Mouse (Mus musculus): ENCODE data around the gene Pcx. TPM values are rescaled to one million over a fixed set of nuclear protein-coding genes. Genes with fewer than 3 reads are reported as not detected.

The Pcx gene
- polyA plus RNA-seq, 1 experiment from 2014 or later: 18.5 TPM

DNA sequence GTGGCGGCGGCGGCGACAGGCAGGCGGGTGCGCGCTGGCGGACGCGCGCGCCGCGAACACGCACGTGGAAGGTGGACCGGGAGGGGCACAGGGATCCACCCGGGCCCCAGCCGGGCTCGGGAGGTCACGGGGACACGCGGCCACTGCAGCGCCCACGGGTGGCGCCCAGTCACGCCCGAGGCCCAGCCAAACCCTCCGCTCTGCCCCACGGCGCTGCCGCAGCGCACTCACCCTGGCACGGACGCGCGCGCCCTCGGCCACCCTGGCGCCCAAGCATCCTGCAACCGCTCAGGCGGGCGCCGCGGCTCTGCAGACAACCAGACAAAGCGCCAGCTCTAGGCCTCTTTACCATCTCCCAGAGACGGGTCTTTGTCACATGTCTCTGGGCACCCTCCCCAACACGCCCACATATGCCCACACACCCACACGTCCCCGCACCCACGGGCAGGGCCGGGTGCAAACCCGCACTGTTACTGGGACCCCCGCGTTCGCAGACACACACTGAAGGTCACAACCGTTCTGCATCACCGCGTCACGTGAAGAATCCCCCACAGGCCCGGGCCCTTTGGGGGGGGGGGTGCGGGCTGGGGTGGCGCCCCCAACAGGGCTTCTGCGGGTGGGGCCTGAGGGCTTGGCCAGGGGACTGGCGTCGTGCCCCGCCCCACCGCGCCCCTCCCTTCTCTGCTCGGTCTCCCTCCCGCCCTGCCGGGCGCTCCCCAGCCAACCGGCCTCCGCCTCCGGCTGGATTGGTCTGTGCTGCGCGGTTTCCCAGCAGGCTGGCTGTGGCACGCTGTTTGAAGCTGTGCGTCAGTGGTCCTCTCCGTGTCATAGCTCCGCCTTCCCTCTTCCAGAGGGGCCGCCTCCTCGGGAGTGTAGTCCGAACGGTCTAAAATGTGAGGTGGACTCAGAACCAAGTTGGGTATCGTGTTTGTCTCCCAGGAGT, 105.2 kb downstream of the Pcx start, which contains the start of gene Lrfn4:
Gene Lrfn4 (minus strand): TSS at position 517 of the 943 bp plus-strand sequence.
- no peaks in the 10 kb centered on the region for H3K9me3 ChIP-seq
- ATAC-seq (ENCODE audit: borderline replicate concordance, extremely low read depth, low FRiP score, low TSS enrichment): peak; percentile 94
- H3K27ac ChIP-seq: peak within 1 kb of the TSS; percentile 93
- peak within 1 kb of the TSS; percentile 94 for H3K9ac ChIP-seq
- peaks cover 20% of the 10 kb centered on the region for H3K36me3 ChIP-seq
- H3K4me2 ChIP-seq: peak within 1 kb of the TSS; percentile 87
- H3K4me3 ChIP-seq: peak within 1 kb of the TSS; percentile 94
- peaks cover 29% of the 10 kb centered on the region for H3K4me1 ChIP-seq
- no peaks in the 10 kb centered on the region for H3K27me3 ChIP-seq
- WGBS: under 1% methylated on average over 75 of the region's 87 CpGs

GRCm38 (mm10) chr19:4616546-4616945, 106.3 kb downstream of the Pcx start:
- Histone ChIP-seq H3K4me1 (peaks cover 29% of the 10 kb centered on the region), H3K27me3 (no peaks in the 10 kb centered on the region), H3K9me3 (no peaks in the 10 kb centered on the region), H3K27ac (peak overlapping the region; percentile 93; the same call in 1 of the 2 replicates), H3K36me3 (peaks cover 20% of the 10 kb centered on the region), H3K4me3 (peak overlapping the region; percentile 94; the same call in 1 of the 2 replicates), H3K4me2 (peak overlapping the region; percentile 87; the same call in 1 of the 2 replicates), H3K9ac (0 out of 2 replicates have a peak overlapping the region, but pooled peaks have one; percentile 94)
- no peak for ATAC-seq (ENCODE audit: borderline replicate concordance, extremely low read depth, low FRiP score, low TSS enrichment)
- 20% methylated on average over 4 of the region's 4 CpGs for WGBS

- Histone ChIP-seq H3K9me3 (no peaks in the 10 kb centered on the region), H3K36me3 (peaks cover 19% of the 10 kb centered on the region; the same call in 1 of the 2 replicates), H3K9ac (no peak overlapping the region), H3K4me1 (peaks cover 26% of the 10 kb centered on the region), H3K27ac (no peak overlapping the region), H3K4me2 (no peak overlapping the region), H3K27me3 (no peaks in the 10 kb centered on the region), H3K4me3 (no peak overlapping the region)
- WGBS: 30% methylated on average over 18 of the region's 18 CpGs
- no peak for ATAC-seq (ENCODE audit: borderline replicate concordance, extremely low read depth, low FRiP score, low TSS enrichment)
These were observed 107.9 kb downstream of the Pcx start for GRCm38 (mm10) chr19:4618183-4618582.

DNA sequence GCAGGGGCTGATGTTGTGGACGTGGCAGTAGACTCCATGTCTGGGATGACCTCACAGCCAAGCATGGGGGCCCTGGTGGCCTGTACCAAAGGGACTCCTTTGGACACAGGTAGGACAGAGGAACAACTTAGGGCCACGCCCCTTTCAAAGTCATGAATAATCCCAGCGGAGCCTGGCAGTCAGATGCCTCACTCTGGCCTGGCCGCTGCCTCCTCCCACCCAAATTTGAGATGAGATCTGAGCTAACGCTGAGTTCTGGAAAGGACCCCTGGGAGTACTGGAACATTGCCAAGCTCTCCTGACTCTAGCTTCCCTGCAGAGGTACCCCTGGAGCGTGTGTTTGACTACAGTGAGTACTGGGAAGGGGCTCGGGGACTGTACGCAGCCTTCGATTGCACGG, 109.2 kb downstream of the Pcx start:
- Histone ChIP-seq H3K9me3 (no peaks in the 10 kb centered on the region), H3K27ac (no peak overlapping the region), H3K4me1 (peaks cover 15% of the 10 kb centered on the region), H3K4me3 (no peak overlapping the region), H3K36me3 (peaks cover 24% of the 10 kb centered on the region; the same call in 1 of the 2 replicates), H3K4me2 (no peak overlapping the region), H3K27me3 (no peaks in the 10 kb centered on the region), H3K9ac (no peak overlapping the region)
- 72% methylated on average over 10 of the region's 10 CpGs for WGBS
- ATAC-seq (ENCODE audit: borderline replicate concordance, extremely low read depth, low FRiP score, low TSS enrichment): no peak

DNA sequence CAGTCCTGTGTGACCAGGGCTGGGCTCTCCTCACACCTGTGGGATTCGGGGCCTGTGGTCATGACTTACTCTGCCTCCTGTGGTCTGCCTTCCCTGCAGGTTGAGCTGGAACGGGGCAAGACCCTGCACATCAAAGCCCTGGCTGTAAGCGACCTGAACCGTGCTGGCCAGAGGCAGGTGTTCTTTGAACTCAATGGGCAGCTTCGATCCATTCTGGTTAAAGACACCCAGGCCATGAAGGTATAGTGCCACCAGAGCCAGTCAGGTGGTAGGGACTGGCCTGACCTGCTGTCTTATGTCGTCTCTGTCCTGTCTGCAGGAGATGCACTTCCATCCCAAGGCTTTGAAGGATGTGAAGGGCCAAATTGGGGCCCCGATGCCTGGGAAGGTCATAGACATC, 110.4 kb downstream of the Pcx start:
- no peak for ATAC-seq (ENCODE audit: borderline replicate concordance, extremely low read depth, low FRiP score, low TSS enrichment)
- WGBS: 79% methylated on average over 7 of the region's 7 CpGs
- no peak overlapping the region for H3K27ac ChIP-seq
- no peaks in the 10 kb centered on the region for H3K9me3 ChIP-seq
- H3K4me2 ChIP-seq: no peak overlapping the region
- peaks cover 24% of the 10 kb centered on the region; the same call in 1 of the 2 replicates for H3K36me3 ChIP-seq
- H3K4me3 ChIP-seq: no peak overlapping the region
- no peaks in the 10 kb centered on the region for H3K27me3 ChIP-seq
- no peak overlapping the region for H3K9ac ChIP-seq
- peaks cover 17% of the 10 kb centered on the region for H3K4me1 ChIP-seq

- Histone ChIP-seq H3K36me3 (peaks cover 24% of the 10 kb centered on the region; the same call in 1 of the 2 replicates), H3K4me1 (peaks cover 15% of the 10 kb centered on the region), H3K9me3 (no peaks in the 10 kb centered on the region), H3K4me2 (no peak overlapping the region), H3K9ac (no peak overlapping the region), H3K4me3 (no peak overlapping the region), H3K27ac (no peak overlapping the region), H3K27me3 (no peaks in the 10 kb centered on the region)
- WGBS: 88% methylated on average over 5 of the region's 5 CpGs
- ATAC-seq (ENCODE audit: borderline replicate concordance, extremely low read depth, low FRiP score, low TSS enrichment): no peak
These were observed 112.5 kb downstream of the Pcx start for GRCm38 (mm10) chr19:4622780-4623179.

DNA sequence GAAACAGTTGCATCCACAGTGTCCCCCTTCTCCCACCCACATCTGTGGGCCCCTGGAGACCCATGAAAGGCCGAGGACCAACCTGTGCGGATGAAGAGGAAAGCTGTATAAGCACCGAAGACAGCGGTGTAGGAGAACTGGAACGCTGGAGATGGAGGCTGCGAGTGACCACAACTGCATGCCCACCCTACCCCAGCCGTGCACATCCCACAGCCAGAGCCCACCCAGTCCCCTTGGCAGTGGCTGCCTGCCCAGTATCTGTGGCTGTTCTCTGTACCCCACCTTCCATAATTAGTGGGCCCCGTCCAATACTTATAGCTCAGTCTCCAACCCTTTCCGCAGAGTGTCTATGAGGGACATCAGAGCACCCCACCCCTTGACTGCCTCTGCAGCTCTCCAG, 113.1 kb downstream of the Pcx start:
- Histone ChIP-seq H3K27ac (no peak overlapping the region), H3K9me3 (no peaks in the 10 kb centered on the region), H3K4me1 (peaks cover 17% of the 10 kb centered on the region), H3K4me2 (no peak overlapping the region), H3K36me3 (peaks cover 24% of the 10 kb centered on the region; the same call in 1 of the 2 replicates), H3K9ac (no peak overlapping the region), H3K4me3 (no peak overlapping the region), H3K27me3 (no peaks in the 10 kb centered on the region)
- 93% methylated on average over 9 of the region's 9 CpGs for WGBS
- ATAC-seq (ENCODE audit: borderline replicate concordance, extremely low read depth, low FRiP score, low TSS enrichment): no peak

- WGBS: 89% methylated on average over 12 of the region's 12 CpGs
- Histone ChIP-seq H3K9me3 (no peaks in the 10 kb centered on the region), H3K4me1 (peaks cover 20% of the 10 kb centered on the region), H3K9ac (no peak overlapping the region), H3K4me2 (no peak overlapping the region; the same call in 1 of the 2 replicates), H3K36me3 (peaks cover 24% of the 10 kb centered on the region; the same call in 1 of the 2 replicates), H3K27ac (no peak overlapping the region), H3K4me3 (no peak overlapping the region), H3K27me3 (no peaks in the 10 kb centered on the region)
- no peak for ATAC-seq (ENCODE audit: borderline replicate concordance, extremely low read depth, low FRiP score, low TSS enrichment)
These were observed 113.7 kb downstream of the Pcx start for GRCm38 (mm10) chr19:4624006-4624405.

DNA sequence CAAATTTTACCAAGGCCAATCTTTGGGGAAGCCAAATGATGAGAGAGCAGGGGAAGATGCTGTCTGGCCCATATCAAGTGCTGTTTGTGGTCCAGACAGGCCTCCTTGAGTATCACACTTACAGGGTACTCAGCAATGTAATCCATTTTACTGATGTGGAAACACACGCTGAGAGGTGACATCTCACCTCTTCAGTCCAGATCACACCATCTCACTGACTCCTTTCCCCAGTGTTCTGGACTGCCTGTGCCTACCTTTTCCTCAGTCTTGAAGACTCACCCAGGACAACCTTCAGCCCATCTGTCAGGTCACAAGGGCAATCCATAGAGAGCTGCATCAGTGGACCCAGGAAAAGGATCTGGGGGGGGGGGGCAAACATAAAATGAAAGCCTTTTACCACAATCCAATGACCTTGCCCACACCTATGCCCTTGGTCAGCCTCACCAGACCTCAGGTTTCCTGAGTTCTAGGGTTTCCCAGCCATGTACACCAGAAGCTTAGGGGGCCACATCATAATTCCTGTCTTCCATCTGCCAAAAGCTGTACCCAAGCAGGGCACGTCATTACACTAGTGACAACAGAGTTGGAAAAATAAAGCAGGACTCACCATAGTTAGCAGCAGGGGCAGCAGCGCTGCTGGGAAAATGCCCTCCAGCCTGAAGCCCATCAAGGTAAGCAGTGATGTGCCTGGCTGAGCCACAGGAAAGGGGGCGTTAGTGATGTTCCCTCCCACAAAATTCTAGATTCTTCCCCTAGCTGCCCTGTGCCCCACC, 114.3 kb downstream of the Pcx start:
- Histone ChIP-seq H3K27ac (peak overlapping the region; percentile 87; the same call in 1 of the 2 replicates), H3K9me3 (no peaks in the 10 kb centered on the region), H3K27me3 (no peaks in the 10 kb centered on the region), H3K4me1 (peaks cover 20% of the 10 kb centered on the region), H3K36me3 (peaks cover 24% of the 10 kb centered on the region; the same call in 1 of the 2 replicates), H3K9ac (peak overlapping the region; percentile 94), H3K4me2 (peak overlapping the region; percentile 85), H3K4me3 (peak overlapping the region; percentile 75)
- WGBS: 21% methylated on average over 4 of the region's 4 CpGs
- no peak; the same call in 1 of the 2 replicates for ATAC-seq (ENCODE audit: borderline replicate concordance, extremely low read depth, low FRiP score, low TSS enrichment)

GRCm38 (mm10) chr19:4625179-4625828, 115.0 kb downstream of the Pcx start, which contains the start of gene Rce1:
TSS of gene Rce1 (minus strand) at chr19:4625641.
- ATAC-seq (ENCODE audit: borderline replicate concordance, extremely low read depth, low FRiP score, low TSS enrichment): peak; percentile 92
- peak within 1 kb of the TSS; percentile 94 for H3K9ac ChIP-seq
- WGBS: under 1% methylated on average over 64 of the region's 64 CpGs

More at GRCm38 (mm10) chr19:4625179-4625828, 115.0 kb downstream of the Pcx start, which contains the start of gene Rce1:
- Histone ChIP-seq H3K4me1 (peaks cover 20% of the 10 kb centered on the region), H3K9me3 (no peaks in the 10 kb centered on the region), H3K4me3 (peak within 1 kb of the TSS; percentile 75), H3K4me2 (peak within 1 kb of the TSS; percentile 85), H3K36me3 (peaks cover 24% of the 10 kb centered on the region; the same call in 1 of the 2 replicates), H3K27ac (peak within 1 kb of the TSS; percentile 87), H3K27me3 (no peaks in the 10 kb centered on the region)

All from lung, embryonic 15.5 days (tissue).